In genomic region chr14:121175385-121175784, GRCm38 (mm10) we compare ENCODE assay signal across 11 mouse cellular contexts.
A peak's percentile ranks its signal among the peaks of the same experiment; 100 is the strongest.
DNase-seq lines count a peak whose midpoint lies in the region; ATAC-seq and TF ChIP-seq lines count a peak whose summit lies in the region.
"Had no signal": no experiment of that assay in that cellular context is flagged by ENCODE, and none has a peak within 500 bp of the region (broad histone marks: within the 10 kb centered on the region; RNA-seq: fewer than 3 reads in every experiment).

No protein-coding gene starts in this region.

- peaks cover 31% of the 10 kb centered on the region for H3K4me1 ChIP-seq in midbrain, embryonic 15.5 days
- H3K4me1 ChIP-seq in midbrain, embryonic 16.5 days (ENCODE audit: control insufficient read depth, insufficient read depth, low read length), result peaks cover 23% of the 10 kb centered on the region
- peaks cover 12 to 15% of the 10 kb centered on the region in 2 experiments; a peak in 3 of 4 replicates for H3K4me1 ChIP-seq in heart, embryonic 14.5 days (ENCODE audit: control insufficient read depth in 2 of 2, insufficient read depth in 2 of 2, low read length in 2 of 2)
- H3K4me1 ChIP-seq in lung, postnatal 0 days (ENCODE audit: insufficient read depth, low read depth, low read length), result peaks cover 7% of the 10 kb centered on the region; the same call in 1 of the 2 replicates
- peaks cover 46% of the 10 kb centered on the region for H3K4me1 ChIP-seq in hindbrain, embryonic 13.5 days (replicated peaks)

- no peak overlapping the region for H3K4me3 ChIP-seq in midbrain, embryonic 15.5 days
- H3K4me3 ChIP-seq in midbrain, embryonic 16.5 days (ENCODE audit: low read depth, low read length), result no peak overlapping the region
- H3K4me3 ChIP-seq in heart, embryonic 14.5 days (ENCODE audit: control insufficient read depth in 1 of 2, insufficient read depth in 1 of 2, low read depth in 1 of 2, low read length in 2 of 2), result no peak overlapping the region
- H3K4me3 ChIP-seq in lung, postnatal 0 days (ENCODE audit: low read depth, low read length), result no peak overlapping the region
- H3K4me3 ChIP-seq in hindbrain, embryonic 13.5 days, result no peak overlapping the region
- H3K4me3 ChIP-seq: embryonic facial prominence, embryonic 12.5 days; heart, adult 2 months had no signal

- ATAC-seq in midbrain, embryonic 15.5 days (replicated peaks), result no peak
- ATAC-seq in midbrain, embryonic 16.5 days, result no peak
- peak; percentile 43 for ATAC-seq in heart, embryonic 14.5 days (ENCODE audit: insufficient number of reproducible peaks, insufficient read depth, low FRiP score, low read depth)
- ATAC-seq in lung, postnatal 0 days, result peak; percentile 15; the same call in 1 of the 2 replicates
- no peak for ATAC-seq in hindbrain, embryonic 13.5 days (ENCODE audit: low FRiP score)
- ATAC-seq in monocyte, adult 5-6 weeks (replicated peaks; ENCODE audit: insufficient number of reproducible peaks, low FRiP score, low TSS enrichment, poor library complexity, severe bottlenecking), result no peak

- H3K9me3 ChIP-seq in midbrain, embryonic 15.5 days, result no peaks in the 10 kb centered on the region
- no peaks in the 10 kb centered on the region for H3K9me3 ChIP-seq in midbrain, embryonic 16.5 days (replicated peaks; ENCODE audit: control insufficient read depth, low read length, poor library complexity, severe bottlenecking)
- H3K9me3 ChIP-seq in heart, embryonic 14.5 days (ENCODE audit: control insufficient read depth, low read length), result no peaks in the 10 kb centered on the region
- no peaks in the 10 kb centered on the region for H3K9me3 ChIP-seq in lung, postnatal 0 days (ENCODE audit: low read length)
- no peaks in the 10 kb centered on the region for H3K9me3 ChIP-seq in hindbrain, embryonic 13.5 days
- H3K9me3 ChIP-seq: embryonic facial prominence, embryonic 12.5 days had no signal

- no peaks in the 10 kb centered on the region for H3K36me3 ChIP-seq in midbrain, embryonic 15.5 days (replicated peaks)
- H3K36me3 ChIP-seq in midbrain, embryonic 16.5 days (ENCODE audit: control insufficient read depth, insufficient read depth, low read length), result no peaks in the 10 kb centered on the region
- H3K36me3 ChIP-seq in heart, embryonic 14.5 days (ENCODE audit: control insufficient read depth, insufficient read depth, low read length), result 0 out of 2 replicates have a peak, but pooled peaks cover 8% of the 10 kb centered on the region
- no peaks in the 10 kb centered on the region for H3K36me3 ChIP-seq in lung, postnatal 0 days (ENCODE audit: insufficient read depth, low read length)
- H3K36me3 ChIP-seq in hindbrain, embryonic 13.5 days, result peaks cover 5% of the 10 kb centered on the region; the same call in 1 of the 2 replicates

- DNase-seq in lung, postnatal 0 days (ENCODE audit: low spot score), result no peak
- no peak for DNase-seq in adrenal gland, adult 8-10 months
- DNase-seq: kidney, adult 11 months; layer of hippocampus, postnatal 36 days had no signal

- H3K9ac ChIP-seq in midbrain, embryonic 15.5 days, result no peak overlapping the region
- H3K9ac ChIP-seq in midbrain, embryonic 16.5 days (ENCODE audit: low read depth, low read length), result no peak overlapping the region
- H3K9ac ChIP-seq in heart, embryonic 14.5 days (ENCODE audit: low read length), result no peak overlapping the region
- no peak overlapping the region for H3K9ac ChIP-seq in lung, postnatal 0 days (replicated peaks; ENCODE audit: low read depth)
- H3K9ac ChIP-seq in hindbrain, embryonic 13.5 days, result no peak overlapping the region
- H3K9ac ChIP-seq: embryonic facial prominence, embryonic 12.5 days had no signal

- TF ChIP-seq CTCF in lung, postnatal 0 days (IDR thresholded peaks at IDR 0.05), result no peak

- 0 out of 2 replicates have a peak overlapping the region, but pooled peaks have one; percentile 8 for H3K27ac ChIP-seq in midbrain, embryonic 15.5 days
- no peak overlapping the region for H3K27ac ChIP-seq in midbrain, embryonic 16.5 days (ENCODE audit: low read length)
- no peak overlapping the region for H3K27ac ChIP-seq in heart, embryonic 14.5 days (replicated peaks in 1 of 2; ENCODE audit: control insufficient read depth in 1 of 2, insufficient read depth in 1 of 2, low read depth in 2 of 2, low read length in 2 of 2)
- no peak overlapping the region for H3K27ac ChIP-seq in lung, postnatal 0 days (ENCODE audit: low read length)
- no peak overlapping the region for H3K27ac ChIP-seq in hindbrain, embryonic 13.5 days
- H3K27ac ChIP-seq: embryonic facial prominence, embryonic 12.5 days; heart, adult 2 months had no signal

- TF ChIP-seq EP300 in lung, postnatal 0 days (IDR thresholded peaks at IDR 0.05), result no peak

- WGBS in midbrain, embryonic 15.5 days, result 89% methylated on average over 9 of the region's 9 CpGs
- 87% methylated on average over 9 of the region's 9 CpGs for WGBS in midbrain, embryonic 16.5 days
- 66% methylated on average over 9 of the region's 9 CpGs for WGBS in heart, embryonic 14.5 days
- WGBS in lung, postnatal 0 days, result 50% methylated on average over 9 of the region's 9 CpGs
- 92% methylated on average over 9 of the region's 9 CpGs for WGBS in hindbrain, embryonic 13.5 days

- no peak overlapping the region for H3K4me2 ChIP-seq in midbrain, embryonic 15.5 days
- H3K4me2 ChIP-seq in midbrain, embryonic 16.5 days (ENCODE audit: low read length), result no peak overlapping the region
- H3K4me2 ChIP-seq in heart, embryonic 14.5 days (ENCODE audit: low read length), result no peak overlapping the region
- no peak overlapping the region for H3K4me2 ChIP-seq in lung, postnatal 0 days (replicated peaks; ENCODE audit: low read depth, low read length)
- H3K4me2 ChIP-seq in hindbrain, embryonic 13.5 days, result no peak overlapping the region
- H3K4me2 ChIP-seq: embryonic facial prominence, embryonic 12.5 days had no signal

- H3K27me3 ChIP-seq in midbrain, embryonic 15.5 days (replicated peaks), result no peaks in the 10 kb centered on the region
- H3K27me3 ChIP-seq in midbrain, embryonic 16.5 days (ENCODE audit: control insufficient read depth, insufficient read depth, low read depth, low read length), result no peaks in the 10 kb centered on the region
- no peaks in the 10 kb centered on the region for H3K27me3 ChIP-seq in heart, embryonic 14.5 days (ENCODE audit: control insufficient read depth, insufficient read depth, low read length)
- H3K27me3 ChIP-seq in lung, postnatal 0 days (replicated peaks; ENCODE audit: insufficient read depth, low read length), result no peaks in the 10 kb centered on the region
- no peaks in the 10 kb centered on the region for H3K27me3 ChIP-seq in hindbrain, embryonic 13.5 days
- H3K27me3 ChIP-seq: embryonic facial prominence, embryonic 12.5 days had no signal

Comparison
In these comparisons a context has a peak if more than half of its experiments do, and no peak if none do; other contexts are left out.
1. ATAC-seq: peak in heart, embryonic 14.5 days (single experiment) and lung, postnatal 0 days (single experiment); none in midbrain, embryonic 15.5 days (single experiment), midbrain, embryonic 16.5 days (single experiment), hindbrain, embryonic 13.5 days (single experiment) and monocyte, adult 5-6 weeks (single experiment).